21 mouse cellular contexts compared by ENCODE assay signal in the genomic region with DNA sequence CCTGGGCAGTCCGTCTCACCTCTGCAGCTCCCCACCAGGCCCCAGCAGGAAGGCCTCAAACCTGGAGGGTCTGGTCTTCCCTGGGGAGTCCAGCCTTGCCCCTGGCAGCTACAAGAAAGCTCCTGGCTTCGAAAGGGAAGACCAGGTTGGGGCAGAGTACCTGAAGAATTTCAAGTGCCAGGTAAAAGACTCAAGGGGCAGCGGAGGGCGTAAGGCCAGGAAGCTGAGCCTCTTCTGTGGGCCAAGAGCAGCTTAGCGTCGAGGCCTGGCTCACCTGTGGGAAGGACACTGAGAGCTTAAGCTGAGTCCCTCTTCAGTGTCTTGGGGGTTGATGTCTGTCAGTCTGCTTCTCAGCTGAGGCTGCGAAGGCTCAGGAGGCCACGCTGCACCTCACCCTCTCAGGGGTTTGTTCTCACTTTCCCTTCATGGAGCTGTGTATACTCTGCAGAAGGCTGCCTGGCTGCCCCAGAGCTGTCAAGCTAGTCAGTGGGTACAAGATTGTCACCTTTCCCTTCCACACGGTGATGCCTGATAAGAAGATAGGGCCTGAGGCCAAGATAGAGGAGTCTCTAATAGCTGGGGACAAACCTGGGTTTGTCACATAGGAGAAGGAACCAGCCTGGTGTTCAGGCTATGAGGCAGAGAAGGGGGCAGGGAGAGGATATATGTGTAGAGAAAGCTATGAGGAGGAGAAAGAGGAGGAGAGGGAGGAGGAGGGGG. TPM values are rescaled to one million over a fixed set of nuclear protein-coding genes. Genes with fewer than 3 reads are reported as not detected.
DNase-seq lines count a peak whose midpoint lies in the region; ATAC-seq and TF ChIP-seq lines count a peak whose summit lies in the region.
"Had no signal": no experiment of that assay in that cellular context is flagged by ENCODE, and none has a peak within 500 bp of the region (broad histone marks: within the 10 kb centered on the region; RNA-seq: fewer than 3 reads in every experiment).

No protein-coding gene starts in this region.

- TF ChIP-seq EP300 in liver, embryonic 14.5 days (IDR thresholded peaks at IDR 0.05; ENCODE audit: low read depth), result 0 out of 2 replicates have a peak, but pooled peaks have one; percentile 28

- no peak overlapping the region for H3K4me2 ChIP-seq in liver, embryonic 14.5 days (ENCODE audit: low read depth)
- no peak overlapping the region for H3K4me2 ChIP-seq in lung, embryonic 16.5 days (ENCODE audit: low read depth, low read length)
- H3K4me2 ChIP-seq in forebrain, postnatal 0 days (ENCODE audit: low read depth), result no peak overlapping the region
- H3K4me2 ChIP-seq: embryonic facial prominence, embryonic 12.5 days; heart, embryonic 15.5 days; hindbrain, embryonic 13.5 days; kidney, embryonic 15.5 days; limb, embryonic 15.5 days; midbrain, embryonic 13.5 days had no signal

- no peak overlapping the region for H3K4me3 ChIP-seq in bone marrow, adult 2 months (replicated peaks; ENCODE audit: control insufficient read depth, low read depth, low read length)
- no peak overlapping the region for H3K4me3 ChIP-seq in liver, embryonic 14.5 days (ENCODE audit: insufficient read depth in 1 of 2, low read depth in 2 of 2, low read length in 2 of 2)
- no peak overlapping the region for H3K4me3 ChIP-seq in lung, embryonic 16.5 days (ENCODE audit: low read length)
- H3K4me3 ChIP-seq in forebrain, postnatal 0 days (ENCODE audit: low read depth, low read length), result no peak overlapping the region
- H3K4me3 ChIP-seq: embryonic facial prominence, embryonic 12.5 days; heart, embryonic 15.5 days; hindbrain, embryonic 13.5 days; kidney, embryonic 15.5 days; limb, embryonic 15.5 days; midbrain, embryonic 13.5 days had no signal

- H3K27me3 ChIP-seq in liver, embryonic 14.5 days (ENCODE audit: control insufficient read depth, insufficient read depth, low read length), result no peaks in the 10 kb centered on the region
- H3K27me3 ChIP-seq in lung, embryonic 16.5 days (ENCODE audit: control insufficient read depth, insufficient read depth, low read depth, low read length), result no peaks in the 10 kb centered on the region
- H3K27me3 ChIP-seq in forebrain, postnatal 0 days (ENCODE audit: insufficient read depth, low read length), result no peaks in the 10 kb centered on the region
- H3K27me3 ChIP-seq: embryonic facial prominence, embryonic 12.5 days; heart, embryonic 15.5 days; hindbrain, embryonic 13.5 days; kidney, embryonic 15.5 days; limb, embryonic 15.5 days; midbrain, embryonic 13.5 days had no signal

- H3K4me1 ChIP-seq in bone marrow, adult 2 months (ENCODE audit: control insufficient read depth, insufficient read depth, low read length), result peaks cover 3% of the 10 kb centered on the region; the same call in 1 of the 2 replicates
- peaks cover 13 to 28% of the 10 kb centered on the region in 2 experiments for H3K4me1 ChIP-seq in liver, embryonic 14.5 days (replicated peaks; ENCODE audit: control insufficient read depth in 2 of 2, insufficient read depth in 2 of 2, low read length in 1 of 2)
- H3K4me1 ChIP-seq in lung, embryonic 16.5 days (replicated peaks; ENCODE audit: control insufficient read depth, insufficient read depth, low read length), result no peaks in the 10 kb centered on the region
- H3K4me1 ChIP-seq in forebrain, postnatal 0 days (ENCODE audit: insufficient read depth), result no peaks in the 10 kb centered on the region
- H3K4me1 ChIP-seq: embryonic facial prominence, embryonic 12.5 days; hindbrain, embryonic 13.5 days; kidney, embryonic 15.5 days; midbrain, embryonic 13.5 days had no signal

- intact Hi-C loops in left cerebral cortex, postnatal 36 days (cut with DNase I), result no loop called here

- 84% methylated on average over 9 of the region's 9 CpGs for WGBS in bone marrow, adult 2 months
- WGBS in liver, embryonic 14.5 days (ENCODE audit: insufficient replicate concordance), result 73% methylated on average over 9 of the region's 9 CpGs
- 73% methylated on average over 9 of the region's 9 CpGs for WGBS in lung, embryonic 16.5 days
- 94% methylated on average over 9 of the region's 9 CpGs for WGBS in forebrain, postnatal 0 days

- peaks cover 61% of the 10 kb centered on the region for H3K36me3 ChIP-seq in liver, embryonic 14.5 days (replicated peaks; ENCODE audit: control insufficient read depth, insufficient read depth, low read depth)
- peaks cover 70% of the 10 kb centered on the region for H3K36me3 ChIP-seq in lung, embryonic 16.5 days (ENCODE audit: control insufficient read depth, insufficient read depth, low read length)
- H3K36me3 ChIP-seq in forebrain, postnatal 0 days (ENCODE audit: insufficient read depth), result peaks cover 89% of the 10 kb centered on the region

- no peaks in the 10 kb centered on the region for H3K9me3 ChIP-seq in liver, embryonic 14.5 days (ENCODE audit: control insufficient read depth, low read length)
- H3K9me3 ChIP-seq in lung, embryonic 16.5 days (ENCODE audit: control insufficient read depth, low read length), result peaks cover 5% of the 10 kb centered on the region
- H3K9me3 ChIP-seq in forebrain, postnatal 0 days (ENCODE audit: low read length), result no peaks in the 10 kb centered on the region
- H3K9me3 ChIP-seq: embryonic facial prominence, embryonic 12.5 days; heart, embryonic 15.5 days; hindbrain, embryonic 13.5 days; kidney, embryonic 15.5 days; limb, embryonic 15.5 days; midbrain, embryonic 13.5 days had no signal

- no peak for DNase-seq in liver, embryonic 14.5 days (ENCODE audit: low read depth in 3 of 3, low spot score in 3 of 3)
- peak; percentile 72 to 86 for DNase-seq in lung, postnatal 4 days
- DNase-seq in left cerebral cortex, postnatal 36 days (ENCODE audit: low spot score in 2 of 2), result no peak
- DNase-seq in forebrain, postnatal 0 days, result no peak
- DNase-seq in embryo, embryonic 9.5 days (ENCODE audit: extremely low spot score), result no peak
- DNase-seq: adrenal gland, postnatal 25 days; cerebellum, adult 11 months; cerebellum, postnatal 14 days; gastrocnemius, postnatal 14 days; heart, postnatal 36 days; kidney, adult 11 months; kidney, postnatal 36 days had no signal

- no peak for TF ChIP-seq POLR2A in bone marrow, adult 2 months (IDR thresholded peaks at IDR 0.05; ENCODE audit: borderline replicate concordance, control insufficient read depth, low read depth, low read length)

- no peak overlapping the region; the same call in 1 of the 2 replicates for H3K9ac ChIP-seq in liver, embryonic 14.5 days (replicated peaks)
- no peak overlapping the region for H3K9ac ChIP-seq in lung, embryonic 16.5 days (ENCODE audit: low read length)
- no peak overlapping the region for H3K9ac ChIP-seq in forebrain, postnatal 0 days
- H3K9ac ChIP-seq: embryonic facial prominence, embryonic 12.5 days; heart, embryonic 15.5 days; hindbrain, embryonic 13.5 days; kidney, embryonic 15.5 days; limb, embryonic 15.5 days; midbrain, embryonic 13.5 days had no signal

- no peak for TF ChIP-seq CTCF in bone marrow, adult 2 months (IDR thresholded peaks at IDR 0.05; ENCODE audit: control insufficient read depth, insufficient read depth, low read length)
- no peak for TF ChIP-seq CTCF in liver, embryonic 14.5 days (IDR thresholded peaks at IDR 0.05; ENCODE audit: low read depth)
- no peak for TF ChIP-seq CTCF in forebrain, postnatal 0 days (IDR thresholded peaks at IDR 0.05; ENCODE audit: low read depth)

- H3K27ac ChIP-seq in bone marrow, adult 2 months (ENCODE audit: control insufficient read depth, insufficient read depth, low read depth, low read length, poor library complexity), result peak overlapping the region; percentile 14; the same call in 1 of the 2 replicates
- H3K27ac ChIP-seq in liver, embryonic 14.5 days, result no peak overlapping the region
- 0 out of 2 replicates have a peak overlapping the region, but pooled peaks have one; percentile 0 for H3K27ac ChIP-seq in lung, embryonic 16.5 days (ENCODE audit: low read length)
- H3K27ac ChIP-seq in forebrain, postnatal 0 days (ENCODE audit: low read depth, low read length), result no peak overlapping the region
- H3K27ac ChIP-seq: embryonic facial prominence, embryonic 12.5 days; heart, embryonic 15.5 days; hindbrain, embryonic 13.5 days; kidney, embryonic 15.5 days; limb, embryonic 15.5 days; midbrain, embryonic 13.5 days; stomach, postnatal 0 days had no signal

- peak; percentile 27; the same call in 1 of the 2 replicates for ATAC-seq in liver, embryonic 14.5 days (ENCODE audit: insufficient read depth)
- peak; percentile 18; the same call in 1 of the 2 replicates for ATAC-seq in lung, embryonic 16.5 days (ENCODE audit: low read depth)
- no peak for ATAC-seq in forebrain, postnatal 0 days
- ATAC-seq: midbrain, embryonic 13.5 days had no signal

RNA-seq across cellular contexts. Expression of a gene that starts 23.5 kb away (rescaled TPM):
- polyA plus RNA-seq in bone marrow, adult 2 months (2011; ENCODE audit: insufficient read depth, insufficient read length, low replicate concordance, missing spikeins), result 11.8 and 43.0 TPM in 2 replicates
- polyA plus RNA-seq in liver, embryonic 14.5 days (2012; rRNA removed), result 10.4 and 12.1 TPM in 2 replicates
- 6.4 and 7.9 TPM in 2 replicates for polyA plus RNA-seq in liver, embryonic 14.5 days (2014; fragmentation: Nextera tagmentation; extraction: Ambion mirVana)
- polyA plus RNA-seq in lung, embryonic 16.5 days (2015; fragmentation: Nextera tagmentation; extraction: Ambion mirVana), result 37.9 and 41.3 TPM in 2 replicates
- total RNA-seq in left cerebral cortex, postnatal 36 days (2021), result 10 to 100 TPM; 18.9 to 27.0 TPM
- 38.9 and 43.8 TPM in 2 replicates for total RNA-seq in forebrain, postnatal 0 days (2014; rRNA removed)
- 18.7 and 22.5 TPM in 2 replicates for polyA plus RNA-seq in forebrain, postnatal 0 days (2015; fragmentation: Nextera tagmentation; extraction: Ambion mirVana)

RNA-seq across cellular contexts. Expression of a gene that starts 24.1 kb away (rescaled TPM):
- 31.2 and 63.0 TPM in 2 replicates for polyA plus RNA-seq in bone marrow, adult 2 months (2011; ENCODE audit: insufficient read depth, insufficient read length, low replicate concordance, missing spikeins)
- polyA plus RNA-seq in liver, embryonic 14.5 days (2012; rRNA removed), result 18.7 and 19.6 TPM in 2 replicates
- 14.9 and 16.8 TPM in 2 replicates for polyA plus RNA-seq in liver, embryonic 14.5 days (2014; fragmentation: Nextera tagmentation; extraction: Ambion mirVana)
- polyA plus RNA-seq in lung, embryonic 16.5 days (2015; fragmentation: Nextera tagmentation; extraction: Ambion mirVana), result 7.2 and 8.9 TPM in 2 replicates
- total RNA-seq in left cerebral cortex, postnatal 36 days (2021), result 1 to 10 TPM in 1 of 2 experiments, under 1 TPM in 1; 0.93 to 1.0 TPM
- total RNA-seq in forebrain, postnatal 0 days (2014; rRNA removed), result 0.46 and 0.86 TPM in 2 replicates
- polyA plus RNA-seq in forebrain, postnatal 0 days (2015; fragmentation: Nextera tagmentation; extraction: Ambion mirVana), result 0.29 and 0.58 TPM in 2 replicates

RNA-seq across cellular contexts. Expression of a gene that starts 25.9 kb away (rescaled TPM):
- 386 and 402 TPM in 2 replicates for polyA plus RNA-seq in bone marrow, adult 2 months (2011; ENCODE audit: insufficient read depth, insufficient read length, low replicate concordance, missing spikeins)
- polyA plus RNA-seq in liver, embryonic 14.5 days (2012; rRNA removed), result 173 and 248 TPM in 2 replicates
- polyA plus RNA-seq in liver, embryonic 14.5 days (2014; fragmentation: Nextera tagmentation; extraction: Ambion mirVana), result 651 and 676 TPM in 2 replicates
- polyA plus RNA-seq in lung, embryonic 16.5 days (2015; fragmentation: Nextera tagmentation; extraction: Ambion mirVana), result 1,792 and 1,937 TPM in 2 replicates
- 100 to 1,000 TPM; 253 to 254 TPM for total RNA-seq in left cerebral cortex, postnatal 36 days (2021)
- 730 and 936 TPM in 2 replicates for total RNA-seq in forebrain, postnatal 0 days (2014; rRNA removed)
- 2,422 and 2,718 TPM in 2 replicates for polyA plus RNA-seq in forebrain, postnatal 0 days (2015; fragmentation: Nextera tagmentation; extraction: Ambion mirVana)

RNA-seq across cellular contexts. Expression of a gene that starts 33.1 kb away (rescaled TPM):
- polyA plus RNA-seq in bone marrow, adult 2 months (2011; ENCODE audit: insufficient read depth, insufficient read length, low replicate concordance, missing spikeins), result 55.0 and 68.0 TPM in 2 replicates
- polyA plus RNA-seq in liver, embryonic 14.5 days (2012; rRNA removed), result 46.2 and 57.4 TPM in 2 replicates
- 74.5 and 87.6 TPM in 2 replicates for polyA plus RNA-seq in liver, embryonic 14.5 days (2014; fragmentation: Nextera tagmentation; extraction: Ambion mirVana)
- polyA plus RNA-seq in lung, embryonic 16.5 days (2015; fragmentation: Nextera tagmentation; extraction: Ambion mirVana), result 95.4 and 98.9 TPM in 2 replicates
- 100 to 1,000 TPM; 388 to 420 TPM for total RNA-seq in left cerebral cortex, postnatal 36 days (2021)
- 94.7 and 130 TPM in 2 replicates for total RNA-seq in forebrain, postnatal 0 days (2014; rRNA removed)
- polyA plus RNA-seq in forebrain, postnatal 0 days (2015; fragmentation: Nextera tagmentation; extraction: Ambion mirVana), result 281 and 287 TPM in 2 replicates

RNA-seq across cellular contexts. Expression of a gene that starts 41.2 kb away (rescaled TPM):
- polyA plus RNA-seq in bone marrow, adult 2 months (2011; ENCODE audit: insufficient read depth, insufficient read length, low replicate concordance, missing spikeins), result 16.7 and 27.0 TPM in 2 replicates
- polyA plus RNA-seq in liver, embryonic 14.5 days (2012; rRNA removed), result 55.9 and 59.1 TPM in 2 replicates
- 102 and 113 TPM in 2 replicates for polyA plus RNA-seq in liver, embryonic 14.5 days (2014; fragmentation: Nextera tagmentation; extraction: Ambion mirVana)
- 188 and 190 TPM in 2 replicates for polyA plus RNA-seq in lung, embryonic 16.5 days (2015; fragmentation: Nextera tagmentation; extraction: Ambion mirVana)
- 10 to 100 TPM; 15.8 to 18.6 TPM for total RNA-seq in left cerebral cortex, postnatal 36 days (2021)
- total RNA-seq in forebrain, postnatal 0 days (2014; rRNA removed), result 42.6 and 52.2 TPM in 2 replicates
- 61.1 and 66.4 TPM in 2 replicates for polyA plus RNA-seq in forebrain, postnatal 0 days (2015; fragmentation: Nextera tagmentation; extraction: Ambion mirVana)

Comparison
In these comparisons a context has a peak if more than half of its experiments do, and no peak if none do; other contexts are left out.
1. H3K27ac ChIP-seq: peak in bone marrow, adult 2 months (single experiment) and lung, embryonic 16.5 days (single experiment); none in liver, embryonic 14.5 days (single experiment) and forebrain, postnatal 0 days (single experiment).
2. DNase-seq: peak in lung, postnatal 4 days (2 of 2); none in liver, embryonic 14.5 days (0 of 3), left cerebral cortex, postnatal 36 days (0 of 2), forebrain, postnatal 0 days (single experiment) and embryo, embryonic 9.5 days (single experiment).